Mouse (Mus musculus) bone marrow macrophage, adult 2 months (primary cell): ENCODE measurements at regions not wholly inside any gene's neighbourhood (a gene's known extent, or its start where the extent isn't known, plus 50 kb on each side); places are given as distances from the start of the nearest gene placed in this dataset.

ENCODE experiments used
- CTCF ChIP-seq: IDR thresholded peaks from 2 replicates; pipeline ENCODE4 v1.5.1; 2012; ENCODE audit warnings: low read depth, mild to moderate bottlenecking, low read length, moderate library complexity
- POLR2A ChIP-seq: IDR thresholded peaks from 2 replicates; pipeline ENCODE4 v1.6.1; 2012; ENCODE audit warnings: mild to moderate bottlenecking, low read depth, low read length, borderline replicate concordance

GRCm38 (mm10) chr10:44752719-44753390, 224.6 kb upstream of the Prdm1 start:
- TF ChIP-seq CTCF (no peak), POLR2A (no peak)
